Mouse (Mus musculus) thymus, adult 2 months (tissue): ENCODE measurements around the gene Pbx1.

Source experiments
- CTCF ChIP-seq: fragments of 200-500 bp; IDR thresholded peaks from 2 replicates; pipeline ENCODE4 v1.5.1; 2012; ENCODE audit warnings: mild to moderate bottlenecking, control low read depth, low read length, moderate library complexity, borderline replicate concordance; ENCODE audit not compliant: control insufficient read depth, poor library complexity, insufficient read depth; ENCODE audit errors: extremely low read depth
- POLR2A ChIP-seq: fragments of 200-500 bp; IDR thresholded peaks from 2 replicates; pipeline ENCODE4 v1.6.1; 2012; ENCODE audit warnings: mild to moderate bottlenecking, low read length, control low read depth, moderate library complexity; ENCODE audit not compliant: control insufficient read depth, poor library complexity, insufficient read depth; ENCODE audit errors: extremely low read depth

GRCm38 (mm10) chr1:168230134-168230533 lies 201.9 kb downstream of the Pbx1 start:
- TF ChIP-seq POLR2A: no peak
- TF ChIP-seq CTCF: no peak
